Mouse (Mus musculus) urinary bladder, postnatal 14 days (tissue): ENCODE data around the gene Myo16.

Source experiments
- DNase-seq: peaks from one replicate; pipeline ENCODE4 v3.0.0; 2021; ENCODE audit warnings: low spot score

The Myo16 gene

DNA sequence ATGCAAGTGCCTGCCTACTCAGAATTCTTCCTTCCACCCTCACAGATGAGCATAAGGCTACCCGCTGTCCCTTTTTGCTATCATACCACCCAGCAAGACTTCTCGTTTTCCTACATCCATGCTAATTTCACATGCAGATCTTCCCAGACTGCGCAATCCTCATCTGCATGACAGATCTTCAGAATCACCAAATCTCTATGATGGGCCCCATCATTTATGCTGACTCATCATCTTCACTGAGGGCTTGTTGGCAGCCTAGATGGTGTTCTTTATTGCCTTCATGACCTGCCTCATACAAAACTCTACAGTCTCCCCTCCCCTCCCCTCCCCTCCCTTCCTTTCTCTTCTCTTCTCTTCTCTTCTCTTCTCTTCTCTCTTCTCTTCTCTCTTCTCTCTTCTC lies 395.7 kb downstream of the Myo16 start:
- DNase-seq, result no peak

GRCm38 (mm10) chr8:10557961-10558360 lies 404.2 kb downstream of the Myo16 start:
- DNase-seq, result no peak

DNA sequence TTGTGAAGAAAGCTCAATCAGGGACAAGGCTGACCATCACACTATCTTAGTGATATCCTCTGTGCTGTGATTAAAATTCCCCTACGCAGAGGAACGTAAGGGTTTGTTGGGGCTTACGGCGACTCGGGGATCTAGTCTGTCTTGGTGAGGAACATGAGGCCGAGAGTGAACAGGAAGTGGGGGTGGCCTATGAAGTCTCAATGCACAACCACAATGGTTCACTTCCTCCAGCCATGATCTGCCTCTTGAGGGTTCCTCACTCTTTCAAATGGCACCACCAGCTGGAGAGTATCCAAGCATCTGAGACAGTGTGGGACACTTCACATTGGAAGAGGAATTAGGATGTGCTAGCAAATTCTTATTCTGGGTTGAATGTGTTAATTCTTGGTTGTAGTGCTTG lies 405.8 kb downstream of the Myo16 start:
- DNase-seq, result no peak

DNA sequence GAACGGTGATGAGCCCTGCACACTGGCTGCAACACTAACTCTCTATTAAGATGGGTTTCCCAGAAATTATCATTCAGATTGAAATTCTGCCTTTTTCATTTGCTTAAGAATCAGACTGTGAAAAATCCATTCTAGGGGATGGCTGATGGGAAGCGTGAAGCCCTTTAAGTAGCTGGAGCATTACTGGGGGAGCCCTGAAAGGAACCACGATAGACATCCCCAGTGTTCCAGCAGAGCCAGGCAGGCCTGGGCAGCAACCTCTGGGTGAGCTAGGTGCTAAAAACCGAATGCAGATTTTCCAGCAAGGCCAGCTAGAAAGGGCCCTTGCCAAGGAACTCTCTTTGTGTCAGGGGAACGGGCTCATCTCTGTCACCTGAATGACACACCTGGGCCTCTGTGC lies 407.9 kb downstream of the Myo16 start:
- DNase-seq, result no peak

- no peak for DNase-seq
Observed at GRCm38 (mm10) chr8:10562046-10562445, 408.3 kb downstream of the Myo16 start.

GRCm38 (mm10) chr8:10562636-10563035 lies 408.9 kb downstream of the Myo16 start:
- DNase-seq, result no peak

- DNase-seq, result no peak
Observed at GRCm38 (mm10) chr8:10565231-10566029, 411.7 kb downstream of the Myo16 start.

- no peak for DNase-seq
Observed at GRCm38 (mm10) chr8:10568448-10568847, 414.7 kb downstream of the Myo16 start.

DNA sequence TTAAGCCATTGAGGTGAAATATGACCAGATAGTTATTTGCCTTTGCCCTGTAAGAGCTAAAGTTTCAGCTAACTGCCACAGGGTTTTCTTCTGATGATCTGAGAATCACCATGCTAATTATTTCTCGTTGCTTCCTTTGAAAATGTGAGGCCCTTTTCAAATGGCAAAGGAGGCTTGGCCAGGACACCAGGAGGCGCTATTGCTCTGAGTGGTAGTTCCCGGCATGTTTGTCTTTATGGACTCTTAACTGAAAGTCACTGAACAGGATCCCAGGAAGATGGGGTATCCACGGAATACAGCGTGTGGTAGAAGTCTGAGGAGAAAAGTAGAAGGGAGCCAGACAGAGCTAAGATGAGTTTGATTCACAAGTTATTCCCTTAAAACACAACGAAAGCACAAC lies 420.4 kb downstream of the Myo16 start:
- DNase-seq, result peak; percentile 87

GRCm38 (mm10) chr8:10575244-10575643 lies 421.5 kb downstream of the Myo16 start:
- no peak for DNase-seq

GRCm38 (mm10) chr8:10586956-10587744 lies 433.4 kb downstream of the Myo16 start:
- DNase-seq, result peak; percentile 51

GRCm38 (mm10) chr8:10589422-10589933 lies 435.8 kb downstream of the Myo16 start:
- peak; percentile 47 for DNase-seq

- no peak for DNase-seq
Observed at GRCm38 (mm10) chr8:10592917-10593316, 439.2 kb downstream of the Myo16 start.

DNA sequence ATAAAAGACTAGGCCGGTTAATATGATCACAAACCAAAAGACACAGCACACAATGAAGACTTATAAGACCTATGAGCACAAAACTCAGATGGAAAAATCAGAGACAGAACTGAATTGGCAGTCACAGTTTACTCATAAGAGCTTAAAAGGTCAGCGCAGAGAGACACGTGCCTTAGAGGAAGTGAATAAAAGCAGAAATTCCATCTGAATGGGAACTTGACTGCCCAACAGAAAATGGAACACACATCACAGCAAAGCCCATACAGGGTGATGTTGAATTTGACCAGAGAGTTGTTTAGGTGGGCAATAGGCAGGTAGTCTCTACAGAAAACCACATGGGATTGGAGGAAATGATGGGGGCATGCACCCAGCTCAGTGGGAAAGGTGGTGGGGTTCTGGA lies 442.6 kb downstream of the Myo16 start:
- DNase-seq, result no peak

- no peak for DNase-seq
Observed at GRCm38 (mm10) chr8:10597595-10597994, 443.9 kb downstream of the Myo16 start.

DNA sequence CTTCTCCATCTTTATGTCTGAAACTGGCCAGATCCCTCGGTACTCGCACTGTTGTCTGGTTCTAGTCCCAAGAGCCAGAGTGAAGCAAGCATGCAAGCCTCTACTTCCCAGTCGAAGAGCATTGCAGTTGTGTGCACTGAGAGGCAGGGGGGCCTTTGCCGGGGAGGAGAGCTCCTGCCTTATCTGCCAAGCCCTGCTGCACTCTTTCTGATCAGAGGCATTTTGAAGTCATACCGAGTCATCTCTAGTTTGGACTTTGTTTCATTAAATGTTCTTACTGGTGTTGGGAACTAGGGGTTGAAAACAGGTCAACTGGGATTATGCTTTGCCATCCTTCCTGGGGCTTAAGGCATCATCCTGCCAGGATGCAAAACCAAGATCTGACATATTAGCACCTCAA lies 445.2 kb downstream of the Myo16 start:
- DNase-seq, result no peak

DNA sequence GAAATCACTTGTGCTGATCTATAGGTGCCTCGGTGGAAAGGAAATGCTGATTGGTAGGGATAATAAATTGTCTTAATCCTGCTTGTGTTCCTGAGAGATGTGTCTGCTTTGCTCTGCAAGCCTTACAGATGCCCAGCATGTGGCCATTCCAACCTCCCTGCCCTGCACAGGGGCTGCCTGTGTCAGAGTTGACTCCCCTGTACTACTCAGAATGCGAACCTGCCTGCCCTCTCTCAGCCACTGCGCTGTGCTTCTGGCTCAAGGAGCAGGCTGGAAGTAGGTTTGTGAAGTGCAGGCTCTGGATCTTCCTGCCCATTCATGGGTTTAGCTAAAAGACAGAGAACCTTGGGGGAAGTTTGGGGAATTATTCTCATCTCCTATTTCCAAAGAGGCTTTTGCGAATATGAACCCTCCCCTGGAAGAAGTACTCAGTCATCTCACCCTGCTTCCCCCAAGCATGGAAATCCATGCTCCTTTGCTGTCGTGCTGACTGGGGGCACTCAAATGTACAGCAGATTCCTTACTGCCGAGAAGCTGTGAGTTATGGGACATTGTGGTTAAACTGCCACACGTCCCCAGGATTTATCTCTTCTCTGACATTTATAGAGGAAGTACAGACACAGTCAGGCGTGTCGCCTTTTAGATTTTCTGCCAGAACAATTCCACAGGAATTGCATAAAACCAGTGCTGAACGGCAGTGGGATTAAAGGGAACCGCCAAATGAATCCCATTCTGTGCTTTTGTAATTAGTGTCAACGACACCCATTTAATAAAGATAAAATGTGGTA lies 452.5 kb downstream of the Myo16 start:
- no peak for DNase-seq

GRCm38 (mm10) chr8:10606816-10607209 lies 453.1 kb downstream of the Myo16 start:
- no peak for DNase-seq

DNA sequence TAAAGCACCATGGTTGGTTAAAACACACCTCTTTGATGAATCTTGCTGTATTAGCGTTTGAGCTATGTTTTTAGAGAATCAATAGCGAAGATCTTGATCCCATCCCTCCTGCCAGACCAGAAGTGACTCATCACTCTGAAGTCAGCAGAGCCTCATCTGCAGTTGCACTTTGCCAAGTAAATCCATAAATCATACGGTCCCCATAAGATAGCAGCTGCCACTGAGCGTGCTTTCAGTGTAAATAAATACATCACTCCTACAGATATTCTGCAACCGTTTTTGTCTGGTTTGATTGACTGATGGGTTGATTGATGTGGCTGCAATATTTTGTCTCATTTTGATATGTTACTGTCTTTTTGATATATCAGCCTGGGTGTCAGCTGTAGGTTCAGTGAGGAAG lies 457.9 kb downstream of the Myo16 start:
- DNase-seq, result no peak

- no peak for DNase-seq
Observed at GRCm38 (mm10) chr8:10613371-10613770, 459.7 kb downstream of the Myo16 start.

DNA sequence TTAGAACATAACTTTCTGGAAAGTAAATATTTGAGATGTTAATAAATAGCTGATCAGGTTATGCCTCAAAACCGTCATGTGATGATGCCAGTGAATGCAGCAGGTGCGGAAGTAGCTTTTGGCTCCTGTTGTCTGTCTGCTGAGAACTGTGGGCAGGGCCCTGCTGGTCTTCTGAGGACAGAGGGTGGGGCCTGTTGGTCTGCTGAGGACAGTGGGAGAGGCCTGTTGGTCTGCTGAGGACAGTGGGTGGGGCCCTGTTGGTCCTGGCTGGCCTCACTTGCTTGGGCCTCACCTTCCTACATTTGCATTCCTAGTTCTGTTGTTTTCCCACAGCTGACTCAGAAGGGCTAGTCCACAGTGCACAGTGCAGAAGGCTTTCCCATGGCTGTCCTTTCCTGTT lies 466.0 kb downstream of the Myo16 start:
- DNase-seq, result peak; percentile 59

DNA sequence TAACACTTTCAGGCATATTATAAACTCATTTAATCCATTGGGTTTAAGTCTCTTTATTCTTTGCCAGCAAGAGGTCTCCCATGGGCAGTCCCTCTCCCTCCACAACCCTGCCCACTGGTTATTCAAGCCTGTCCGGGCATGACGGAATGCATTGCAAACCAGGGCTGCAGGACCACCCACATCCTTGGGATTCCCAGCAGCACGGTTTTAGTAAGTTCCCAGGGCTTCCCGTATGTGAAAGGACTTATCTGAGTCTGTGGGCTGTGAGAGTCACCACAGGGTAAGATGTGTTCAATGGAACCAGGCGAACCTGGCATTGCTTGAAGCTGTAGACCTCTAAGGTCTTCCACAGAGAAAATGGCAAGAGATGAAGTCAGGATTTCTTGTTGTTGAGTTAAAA lies 471.6 kb downstream of the Myo16 start:
- DNase-seq, result no peak
